Mouse (Mus musculus) brain, embryonic 14.5 days (tissue): ENCODE results near the gene Klf3. TPM values are rescaled to one million over a fixed set of nuclear protein-coding genes. Genes with fewer than 3 reads are reported as not detected.

Source experiments
- DNase-seq: peaks from one replicate; pipeline ENCODE4 v3.0.0-alpha.2; 2011; ENCODE audit warnings: low read depth
- CTCF ChIP-seq: fragments of 200-500 bp; IDR thresholded peaks from 2 replicates; pipeline ENCODE4 v1.5.1; 2012; ENCODE audit warnings: inconsistent platforms, mild to moderate bottlenecking, moderate library complexity, borderline replicate concordance; ENCODE audit not compliant: insufficient read depth, insufficient read length; ENCODE audit errors: extremely low read depth
- POLR2A ChIP-seq: fragments of 200-500 bp; IDR thresholded peaks from 2 replicates; pipeline ENCODE4 v1.6.1; 2012; ENCODE audit warnings: mild to moderate bottlenecking, inconsistent platforms, borderline replicate concordance; ENCODE audit not compliant: poor library complexity, insufficient read depth, insufficient read length, severe bottlenecking; ENCODE audit errors: extremely low read depth
- polyA plus RNA-seq: library from polyadenylated mRNA; depleted of rRNA; stranded (reverse); fragments of >200 nt; gene quantifications from 2 replicates; pipeline ENCODE4 v1.2.3, GENCODE M21; 2012

The Klf3 gene
- polyA plus RNA-seq, 1 experiment: 24.1 TPM

DNA sequence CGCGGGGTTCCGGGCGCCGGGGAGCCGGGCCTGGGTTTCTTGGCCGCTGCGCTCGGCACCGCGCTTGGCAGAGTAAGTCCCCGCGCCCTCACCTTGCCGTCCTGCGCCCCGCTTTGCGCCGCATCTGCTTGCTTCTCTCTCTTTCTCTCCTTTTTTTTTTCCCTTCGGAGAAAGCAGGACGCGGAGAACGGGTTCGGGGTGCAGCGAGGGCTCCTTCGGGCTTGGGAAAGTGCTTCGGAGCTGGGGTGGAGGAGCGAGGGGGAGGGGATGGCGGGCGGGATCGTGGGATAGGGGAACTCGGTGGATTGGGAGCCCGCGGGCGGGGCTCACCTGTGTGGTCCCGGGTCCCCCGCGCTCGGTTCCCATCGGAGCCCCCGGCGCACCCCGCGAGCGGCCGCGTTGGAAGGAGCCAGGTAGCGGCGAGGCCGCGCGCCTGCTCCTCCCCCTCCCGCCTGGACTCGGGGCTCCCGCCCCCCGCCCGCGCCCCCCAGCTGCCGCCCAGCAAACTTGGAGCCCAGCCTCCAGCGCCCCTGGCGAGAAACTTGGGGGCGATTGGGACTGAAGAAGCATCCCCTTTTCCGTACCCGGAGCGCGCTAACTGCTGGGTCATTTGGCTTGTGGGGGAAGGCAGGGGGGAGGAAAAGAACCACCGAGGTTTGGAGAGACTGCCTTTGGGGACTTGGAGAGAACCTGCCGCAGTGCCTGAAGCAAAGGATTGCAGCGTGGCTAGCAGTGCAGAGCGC lies 703 bp downstream of the Klf3 start:
- peak; percentile 81 for DNase-seq
- TF ChIP-seq POLR2A (no peak), CTCF (peak; percentile 13; the same call in 1 of the 2 replicates)

DNA sequence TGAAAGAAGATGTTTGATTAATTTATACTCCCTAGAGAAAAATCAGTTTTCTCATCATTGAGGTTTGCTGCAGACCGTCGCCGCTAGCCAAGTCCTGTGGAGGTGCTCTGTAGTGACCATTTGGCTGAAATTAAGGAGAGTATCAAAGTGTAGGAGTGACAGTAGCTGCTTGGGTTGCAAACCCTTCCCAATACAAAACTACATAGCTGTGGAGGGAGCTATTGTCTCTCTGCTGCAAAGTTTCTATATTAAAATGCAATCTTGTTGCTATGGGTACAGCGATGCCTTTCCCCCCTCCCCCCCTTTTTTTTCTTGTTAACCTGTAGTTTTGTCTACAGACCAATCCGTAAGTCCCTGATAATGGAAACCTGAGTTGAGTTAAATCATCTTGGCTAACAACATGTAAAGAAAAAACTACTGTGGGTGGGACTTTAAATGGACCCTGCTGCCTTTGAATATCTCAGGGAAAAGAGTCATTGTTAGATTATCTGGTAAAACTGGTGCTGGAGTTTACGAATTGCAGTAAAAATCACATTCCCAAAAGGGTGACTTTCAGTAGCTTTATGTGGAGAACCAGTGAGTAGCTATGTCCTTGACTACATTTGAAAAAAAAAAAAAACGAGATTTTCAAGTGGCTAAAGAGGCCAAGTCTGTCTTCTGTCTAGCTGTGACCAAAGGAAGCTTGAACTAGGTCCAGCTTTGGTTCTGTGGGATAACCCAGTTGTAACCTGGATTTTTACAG lies 2.1 kb downstream of the Klf3 start:
- DNase-seq: peak; percentile 58

GRCm38 (mm10) chr5:64805873-64806505 lies 2.8 kb downstream of the Klf3 start:
- DNase-seq: peak; percentile 91

More for the DNA sequence above, 2.1 kb downstream of the Klf3 start:
- TF ChIP-seq POLR2A (no peak), CTCF (no peak)

DNA sequence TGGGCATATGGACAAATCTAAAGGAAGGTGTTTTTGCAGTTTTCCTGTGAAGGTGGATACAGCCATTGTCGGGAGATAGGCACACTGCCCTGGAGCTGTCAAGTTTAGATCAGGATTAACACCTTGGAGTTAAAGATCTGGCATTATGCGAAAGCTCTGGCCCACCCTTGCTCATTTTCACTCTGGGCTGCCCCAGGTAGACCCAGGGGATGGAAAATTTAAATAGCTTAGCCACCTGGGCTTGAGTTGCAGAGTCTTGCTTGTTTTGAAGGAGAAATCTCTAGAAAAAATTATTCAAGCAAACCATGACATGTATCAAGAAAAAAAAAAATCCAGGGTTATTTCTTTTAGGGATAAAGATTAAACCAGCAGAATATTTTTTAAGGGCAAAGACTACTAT lies 3.4 kb downstream of the Klf3 start:
- peak; percentile 35 for DNase-seq
- TF ChIP-seq CTCF: no peak
- TF ChIP-seq POLR2A: no peak

More at GRCm38 (mm10) chr5:64805873-64806505, 2.8 kb downstream of the Klf3 start:
- no peak for TF ChIP-seq POLR2A
- no peak for TF ChIP-seq CTCF

- TF ChIP-seq POLR2A (no peak), CTCF (no peak)
- DNase-seq: no peak
Observed at GRCm38 (mm10) chr5:64807159-64807558, 4.0 kb downstream of the Klf3 start.

GRCm38 (mm10) chr5:64807603-64808002 lies 4.4 kb downstream of the Klf3 start:
- TF ChIP-seq CTCF (no peak), POLR2A (no peak)
- DNase-seq: no peak

DNA sequence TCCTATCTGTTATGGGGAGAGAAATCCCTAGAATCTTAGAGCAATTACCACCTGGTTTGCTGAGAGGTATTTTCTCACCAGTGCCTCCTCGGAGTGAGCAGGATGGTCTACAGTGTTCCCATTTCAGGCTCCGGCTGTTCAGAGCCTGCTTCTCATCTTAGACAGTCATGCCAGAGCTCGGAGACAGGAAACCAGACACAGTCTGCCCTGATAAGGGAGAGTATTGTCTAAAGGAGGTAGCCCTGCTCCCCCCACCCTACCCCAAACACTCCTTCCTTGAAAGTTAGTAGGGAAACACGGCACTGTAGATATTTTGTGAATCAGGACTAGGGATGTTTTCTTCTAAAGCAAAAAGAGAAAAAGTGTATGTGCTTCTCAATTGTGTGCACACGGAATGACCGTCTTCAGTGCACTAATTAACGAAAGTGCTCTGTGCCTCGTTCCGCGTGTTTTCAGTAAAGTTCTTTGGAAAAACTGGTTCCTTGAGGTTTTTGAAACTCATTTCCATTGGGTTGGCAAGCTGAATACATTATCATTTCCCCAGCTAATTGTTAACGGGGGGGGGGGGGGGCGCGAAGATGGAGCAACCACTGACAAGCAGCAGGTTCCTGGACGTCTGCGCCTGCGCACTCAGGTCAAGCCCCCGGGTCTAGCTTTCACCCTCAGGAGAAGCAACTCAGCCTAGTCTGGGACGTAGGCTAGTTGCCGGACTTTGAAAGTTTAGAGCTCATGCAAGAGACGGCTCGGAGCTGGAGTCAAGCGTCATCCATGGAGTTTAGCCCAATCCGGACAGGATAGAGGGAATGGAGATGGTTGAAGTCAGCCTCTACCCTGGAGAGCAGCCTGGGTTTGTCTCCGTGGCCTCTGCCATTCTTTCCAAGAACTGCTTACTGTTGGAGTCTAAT lies 5.2 kb downstream of the Klf3 start:
- DNase-seq: peak; percentile 59
- TF ChIP-seq CTCF: no peak
- no peak for TF ChIP-seq POLR2A

DNA sequence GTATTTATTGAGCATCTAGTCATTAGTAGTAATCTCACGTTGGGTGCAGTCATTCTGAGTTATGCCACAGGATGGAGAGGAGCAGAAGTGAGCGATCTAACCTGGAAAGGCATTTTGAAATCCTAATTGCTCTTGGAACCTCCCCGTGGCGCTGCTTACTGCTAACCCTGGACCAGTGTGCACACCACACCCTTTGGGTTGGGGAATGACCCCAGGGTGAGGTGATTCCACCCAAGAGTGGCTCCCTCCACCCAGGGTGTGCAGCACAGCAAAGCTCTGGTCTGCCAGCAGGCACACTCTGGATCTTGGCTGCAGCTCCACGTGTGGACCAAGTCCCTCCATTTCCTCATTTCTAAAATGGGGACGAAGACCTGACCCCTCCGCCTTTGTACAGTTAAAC lies 6.1 kb downstream of the Klf3 start:
- TF ChIP-seq POLR2A (no peak), CTCF (no peak)
- no peak for DNase-seq

GRCm38 (mm10) chr5:64809864-64810263 lies 6.7 kb downstream of the Klf3 start:
- no peak for TF ChIP-seq POLR2A
- no peak for TF ChIP-seq CTCF
- DNase-seq: peak; percentile 27

DNA sequence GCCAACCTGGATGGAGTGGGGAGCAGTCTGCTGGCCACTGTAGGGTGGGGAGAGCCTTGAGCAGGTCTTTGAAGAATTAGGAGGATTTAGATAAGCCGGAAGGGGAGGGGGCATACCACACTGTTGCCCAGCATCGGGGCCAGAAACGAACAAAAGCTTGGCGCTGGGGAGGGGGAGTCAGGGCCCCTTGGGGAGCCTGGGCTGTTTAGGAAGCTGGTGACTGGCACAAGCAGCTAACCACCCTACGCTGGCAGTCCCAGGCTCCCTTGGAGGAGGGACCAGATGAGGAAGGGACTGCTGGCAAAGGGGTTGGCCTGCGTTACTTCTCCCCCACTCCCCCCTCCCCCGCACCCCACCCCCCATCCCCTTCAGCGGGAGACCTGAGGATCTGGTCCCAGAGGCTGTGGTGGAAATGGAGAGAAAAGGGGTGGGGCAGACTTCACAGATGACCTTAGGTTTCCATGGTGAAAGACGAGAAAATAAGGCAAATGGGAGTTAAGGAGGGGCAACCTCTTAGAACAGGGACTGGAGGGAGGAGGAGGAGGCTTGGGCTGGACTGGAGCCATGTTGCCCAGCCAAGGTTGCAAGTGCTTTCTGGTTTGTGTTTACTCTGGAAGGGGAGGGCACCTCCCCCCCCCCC lies 7.8 kb downstream of the Klf3 start:
- TF ChIP-seq CTCF: no peak
- peak; percentile 92 for DNase-seq
